Mouse (Mus musculus) spleen, adult 2 months (tissue): ENCODE results near the gene Spz1.

Experiments used
- CTCF ChIP-seq: fragments of 200-500 bp; IDR thresholded peaks from 2 replicates; pipeline ENCODE4 v1.5.1; 2011; ENCODE audit warnings: mild to moderate bottlenecking, inconsistent platforms; ENCODE audit not compliant: insufficient read depth, insufficient read length, insufficient replicate concordance; ENCODE audit errors: extremely low read depth
- POLR2A ChIP-seq: fragments of 200-500 bp; IDR thresholded peaks from 2 replicates; pipeline ENCODE4 v1.6.1; 2011; ENCODE audit warnings: low read depth, low read length, inconsistent platforms

GRCm38 (mm10) chr13:92539126-92539525 lies 36.8 kb downstream of the Spz1 start:
- TF ChIP-seq CTCF (no peak), POLR2A (no peak)
